Mouse (Mus musculus): Measurements from ENCODE around the gene Upf1.

Upf1 gene

DNA sequence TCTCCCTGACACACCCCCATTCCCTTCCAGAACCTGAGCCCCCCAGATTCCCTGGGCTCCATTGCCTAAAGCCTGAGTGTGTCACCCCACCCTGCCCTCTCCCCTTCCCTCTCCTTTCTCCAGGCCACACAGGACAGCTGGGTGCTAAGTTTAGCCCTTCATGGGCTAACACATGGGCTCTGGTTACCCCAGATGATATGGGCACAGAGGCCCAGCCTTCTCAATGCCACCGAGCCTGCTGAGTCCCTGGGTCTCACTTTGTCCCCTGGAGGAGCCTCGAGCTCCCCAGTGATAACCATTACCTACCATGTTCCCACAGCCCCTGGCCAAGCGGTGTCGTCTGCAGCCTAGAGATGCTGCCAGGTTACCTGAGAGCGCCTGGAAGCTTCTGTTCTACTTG is 35.2 kb downstream of the Upf1 start:
- DNase-seq, result no peak

DNA sequence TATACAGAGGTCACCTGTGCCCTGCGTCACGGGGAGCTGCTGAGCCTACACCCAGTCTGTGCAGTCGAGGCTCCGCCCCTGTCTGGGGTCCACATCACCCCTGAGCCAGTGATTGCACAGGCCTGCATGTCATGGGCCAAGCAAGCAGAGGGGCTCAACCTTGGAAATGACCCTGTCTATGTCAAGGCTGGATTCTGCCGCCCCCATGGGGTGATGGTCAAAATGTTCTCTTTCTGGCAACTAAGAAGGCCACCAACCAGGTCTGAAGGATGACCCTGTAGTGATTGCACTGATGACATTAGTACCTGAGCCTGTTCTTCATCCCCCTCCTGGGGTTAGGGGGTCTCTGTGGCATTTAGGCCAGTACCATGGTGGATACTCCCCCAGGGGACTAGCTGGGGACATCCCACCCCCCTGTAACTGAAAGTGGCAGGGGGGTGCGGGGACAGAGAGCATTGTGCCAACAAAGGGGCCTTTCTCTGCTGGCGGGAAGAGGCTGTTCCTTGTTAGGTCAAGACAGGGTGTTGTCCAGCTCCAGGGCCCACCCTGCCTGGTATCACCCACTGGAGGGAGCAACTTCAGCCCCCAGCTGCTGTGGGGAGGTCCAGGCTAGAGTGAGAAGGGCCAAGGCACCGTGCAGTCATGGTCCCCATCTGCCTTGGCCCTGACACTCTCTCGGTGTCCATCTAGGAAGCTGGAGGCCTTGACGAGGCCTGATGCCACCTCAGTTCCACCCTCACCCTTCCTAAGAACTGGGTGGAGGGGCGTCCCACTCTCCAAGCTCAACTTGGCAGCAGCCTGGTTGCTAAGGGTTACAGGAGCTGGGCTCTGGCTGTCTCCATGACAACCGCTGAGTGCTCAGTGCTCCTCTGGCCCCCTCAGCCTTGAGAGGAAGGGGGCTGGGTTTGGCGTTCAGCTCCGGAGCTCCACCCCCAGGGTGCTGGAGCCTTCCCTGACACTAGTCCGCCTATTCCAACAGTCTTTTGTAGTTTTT is 36.3 kb downstream of the Upf1 start:
- DNase-seq, result no peak

DNA sequence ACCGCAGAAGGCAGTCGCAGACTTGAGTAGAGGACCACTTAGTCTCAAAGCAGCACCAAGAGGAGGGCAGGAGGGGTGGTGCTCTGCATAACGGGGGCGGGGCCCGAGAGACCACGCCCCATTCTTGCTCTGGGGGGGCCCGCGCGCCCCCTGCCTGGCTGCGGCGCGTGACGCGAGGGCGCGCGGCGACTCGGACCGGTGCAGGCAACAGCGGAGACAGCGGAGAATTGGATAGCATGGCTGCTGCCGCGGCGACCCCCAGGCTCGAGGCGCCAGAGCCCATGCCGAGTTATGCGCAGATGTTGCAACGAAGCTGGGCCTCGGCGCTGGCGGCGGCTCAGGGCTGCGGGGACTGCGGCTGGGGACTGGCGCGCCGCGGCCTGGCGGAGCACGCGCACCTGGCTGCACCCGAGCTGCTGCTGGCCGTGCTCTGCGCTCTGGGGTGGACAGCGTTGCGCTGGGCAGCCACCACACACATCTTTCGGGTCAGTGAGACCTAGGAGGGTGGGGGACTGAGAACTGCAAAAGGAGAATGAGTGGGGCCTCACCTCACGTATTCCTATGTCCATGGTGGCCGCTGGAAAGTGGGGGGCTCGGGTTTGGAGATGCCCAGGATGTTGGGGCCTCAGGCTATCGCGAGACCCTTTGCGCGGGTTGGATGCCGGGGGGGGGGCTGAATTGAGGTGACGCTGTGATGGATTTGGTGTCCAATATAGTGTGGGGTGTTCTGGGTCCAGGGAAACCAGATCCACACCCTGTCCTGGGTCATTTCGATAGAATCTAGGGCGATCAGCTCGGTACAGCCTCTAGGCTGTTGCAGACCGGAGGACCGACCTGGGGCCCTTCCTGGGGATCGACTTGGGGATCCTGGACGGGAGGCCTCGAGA is 37.2 kb downstream of the Upf1 start, which contains the start of gene Cers1:
Cers1 (plus strand) TSS at position 152 of the 887 bp plus-strand sequence.
- DNase-seq, result peak; percentile 67

DNA sequence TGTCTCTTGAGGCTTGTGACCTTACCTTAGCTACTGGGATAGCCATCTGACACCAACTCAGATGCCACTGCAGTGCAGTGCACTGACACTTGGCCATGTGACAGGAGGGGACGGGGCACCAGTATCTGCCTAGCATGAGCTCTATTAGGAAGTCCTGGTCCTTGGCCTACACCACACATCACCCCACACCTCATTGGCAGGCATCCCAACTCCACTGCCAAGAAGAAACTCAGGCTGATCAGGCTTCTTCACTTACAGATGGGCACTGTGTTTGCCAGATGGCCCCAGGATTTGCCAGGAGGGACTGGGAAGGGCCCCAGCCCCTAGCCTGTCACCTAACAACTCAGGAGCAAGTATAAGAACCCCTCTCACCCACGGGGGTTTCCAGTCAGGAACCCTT is 39.7 kb downstream of the Upf1 start:
- no peak for DNase-seq

DNA sequence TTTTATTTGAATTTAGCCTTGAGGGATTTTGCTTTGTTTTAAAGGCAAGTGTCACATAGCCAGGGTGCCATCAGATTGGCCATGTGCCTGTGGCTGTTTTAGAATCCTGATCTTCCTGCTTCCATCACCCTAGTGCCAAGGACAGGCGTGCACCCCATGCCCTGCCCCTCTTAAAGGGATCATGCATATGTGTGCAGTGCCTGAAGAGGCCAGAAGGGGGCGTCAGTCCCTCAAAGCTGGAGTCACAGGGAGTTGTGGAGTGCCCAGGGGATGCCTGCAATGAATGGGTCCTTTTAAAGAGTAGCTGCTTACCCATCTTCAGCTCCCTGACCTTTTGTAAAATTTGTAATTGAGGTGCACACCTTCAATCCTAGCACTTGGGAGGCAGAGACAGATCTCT is 43.8 kb downstream of the Upf1 start:
- peak; percentile 27 for DNase-seq

DNA sequence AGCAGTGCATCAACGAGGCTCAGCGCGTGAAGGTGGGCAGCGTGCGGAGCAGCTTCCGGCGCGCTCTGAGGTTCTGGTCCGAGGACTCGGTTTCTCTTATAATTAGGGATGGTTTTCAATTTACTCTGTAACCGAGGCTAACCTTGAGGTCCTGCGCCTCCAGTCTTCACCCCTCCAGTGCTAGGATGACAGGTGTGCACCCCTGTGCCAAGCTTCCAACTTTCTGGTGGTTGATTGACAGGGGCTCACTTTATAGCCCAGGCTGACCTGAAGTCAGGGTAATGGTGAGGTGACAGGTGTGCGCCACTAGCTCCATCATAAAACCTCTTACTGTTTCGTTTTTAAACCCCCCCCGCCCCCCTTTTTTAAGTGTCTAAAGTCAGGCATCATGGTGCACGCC is 50.2 kb downstream of the Upf1 start:
- DNase-seq, result no peak

DNA sequence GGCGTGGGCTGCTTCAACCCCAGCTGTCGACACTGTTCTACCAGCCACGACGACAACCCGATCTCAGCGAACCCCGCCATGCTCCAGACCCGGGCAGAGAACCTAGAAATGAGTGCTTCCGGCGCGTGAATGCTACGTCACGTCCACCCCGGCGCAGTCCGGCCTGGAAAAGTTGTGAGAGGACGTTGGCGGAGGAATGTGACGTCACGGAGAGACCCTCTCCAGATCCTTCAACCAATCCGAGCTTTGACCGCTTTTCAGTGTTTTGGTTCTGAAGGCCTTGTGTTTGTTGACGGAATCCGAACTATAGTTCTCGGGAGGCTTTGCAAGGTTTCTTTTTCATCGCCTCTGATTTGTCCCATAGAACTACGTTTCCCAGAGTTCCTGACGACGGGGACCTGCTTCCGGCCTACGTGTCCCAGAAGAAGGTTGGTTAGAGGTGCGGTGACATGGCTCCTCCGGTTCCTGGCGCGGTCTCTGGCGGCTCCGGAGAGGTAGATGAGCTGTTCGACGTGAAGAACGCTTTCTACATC is 50.7 kb downstream of the Upf1 start, which contains the start of the genes Ddx49 and Cope:
Ddx49 (minus strand) TSS at position 132 of the 533 bp plus-strand sequence.
Cope (plus strand) TSS at position 161 of the 533 bp plus-strand sequence.
- DNase-seq, result peak; percentile 97

DNA sequence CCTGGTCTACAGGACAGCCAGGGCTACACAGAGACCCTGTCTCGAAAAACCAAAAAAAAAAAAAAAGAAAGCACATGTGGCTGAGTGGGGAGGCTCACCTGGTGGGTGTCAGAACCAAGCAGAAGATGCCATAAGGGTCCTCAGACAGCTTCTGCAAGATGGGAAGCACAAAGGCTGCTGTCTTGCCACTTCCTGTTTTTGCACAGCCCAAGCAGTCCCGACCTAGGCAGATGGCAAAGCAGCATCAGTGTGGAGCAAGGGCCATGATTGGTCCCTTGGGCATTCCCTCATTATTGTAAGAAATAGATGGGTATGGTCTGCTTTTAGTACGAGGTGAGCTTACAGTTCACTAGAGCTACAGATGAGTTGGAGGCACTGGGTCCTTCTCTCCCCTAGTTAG is 52.2 kb downstream of the Upf1 start:
- no peak for DNase-seq

DNA sequence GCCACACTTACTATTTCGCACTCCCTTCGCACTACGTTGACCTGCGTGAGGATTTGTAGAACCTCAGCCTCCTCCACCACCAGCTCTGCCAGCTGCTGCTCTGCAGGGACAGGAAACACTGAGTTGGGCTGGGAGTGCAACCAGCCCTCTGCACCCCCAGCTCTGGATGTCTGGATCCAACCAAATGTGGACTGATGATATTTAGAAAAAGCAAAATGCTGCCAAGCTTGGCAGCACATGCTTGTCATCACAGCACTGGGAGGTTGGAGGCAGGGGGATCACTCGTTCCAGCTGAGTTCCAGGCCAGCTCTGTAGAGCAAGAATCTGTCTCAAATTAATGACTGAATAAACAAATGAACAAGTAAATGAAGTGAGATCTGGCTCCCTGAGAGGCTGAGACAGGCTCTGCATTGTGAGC is 59.1 kb downstream of the Upf1 start:
- peak; percentile 70 for DNase-seq

DNA sequence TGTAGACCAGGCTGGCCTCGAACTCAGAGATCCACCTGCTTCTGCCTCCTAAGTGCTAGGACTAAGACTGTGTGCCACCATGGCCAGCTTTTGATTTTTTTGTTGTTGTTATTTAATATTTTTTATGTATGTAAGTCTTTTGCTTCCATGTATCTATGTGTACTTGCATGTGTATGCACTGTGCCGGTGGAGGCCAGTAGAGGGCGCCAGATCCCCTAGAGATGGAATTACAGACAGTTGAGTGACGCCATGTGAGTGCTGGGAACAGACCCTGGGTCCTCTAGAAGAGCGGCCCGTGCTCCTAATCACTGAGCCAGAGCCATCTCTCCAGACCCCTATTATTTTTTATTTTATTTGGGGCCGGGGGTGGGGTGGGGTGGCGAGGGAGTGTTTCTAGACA is 66.3 kb downstream of the Upf1 start:
- no peak for DNase-seq

DNA sequence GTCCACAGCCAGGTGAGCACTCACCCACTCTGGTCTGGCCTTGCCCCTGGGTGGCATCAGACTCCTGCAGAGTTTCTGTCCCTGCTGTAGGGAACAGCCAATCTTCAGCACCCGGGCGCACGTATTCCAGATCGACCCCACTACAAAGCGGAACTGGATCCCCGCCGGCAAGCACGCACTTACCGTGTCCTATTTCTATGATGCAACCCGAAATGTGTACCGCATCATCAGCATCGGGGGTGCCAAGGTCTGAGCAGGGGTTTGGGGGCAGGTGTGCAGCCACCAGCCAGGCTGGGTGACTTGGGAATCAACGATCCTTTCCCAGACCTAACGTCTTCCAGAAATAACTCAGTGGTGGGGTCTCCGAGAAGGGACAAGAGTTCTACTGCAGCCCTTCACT is 67.8 kb downstream of the Upf1 start:
- DNase-seq, result no peak

DNA sequence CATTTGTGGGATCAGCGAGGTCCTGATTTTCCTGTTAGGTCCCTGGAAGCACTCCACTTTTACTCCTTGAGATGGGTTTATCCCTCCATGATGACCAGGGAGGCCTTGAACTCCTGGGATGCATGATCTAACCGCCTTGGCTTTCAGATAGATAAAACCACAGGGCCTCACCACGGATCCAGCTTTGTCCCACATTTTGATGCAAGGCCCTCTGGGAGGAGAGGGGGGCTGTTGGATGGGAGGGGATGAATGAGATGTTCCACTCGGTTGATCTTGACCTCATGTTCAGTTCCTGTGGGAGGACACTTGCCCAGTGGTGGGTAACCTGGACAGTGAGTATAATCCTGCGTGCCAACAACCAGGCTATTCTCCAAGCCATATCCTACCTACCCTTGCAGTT is 68.7 kb downstream of the Upf1 start:
- no peak for DNase-seq

DNA sequence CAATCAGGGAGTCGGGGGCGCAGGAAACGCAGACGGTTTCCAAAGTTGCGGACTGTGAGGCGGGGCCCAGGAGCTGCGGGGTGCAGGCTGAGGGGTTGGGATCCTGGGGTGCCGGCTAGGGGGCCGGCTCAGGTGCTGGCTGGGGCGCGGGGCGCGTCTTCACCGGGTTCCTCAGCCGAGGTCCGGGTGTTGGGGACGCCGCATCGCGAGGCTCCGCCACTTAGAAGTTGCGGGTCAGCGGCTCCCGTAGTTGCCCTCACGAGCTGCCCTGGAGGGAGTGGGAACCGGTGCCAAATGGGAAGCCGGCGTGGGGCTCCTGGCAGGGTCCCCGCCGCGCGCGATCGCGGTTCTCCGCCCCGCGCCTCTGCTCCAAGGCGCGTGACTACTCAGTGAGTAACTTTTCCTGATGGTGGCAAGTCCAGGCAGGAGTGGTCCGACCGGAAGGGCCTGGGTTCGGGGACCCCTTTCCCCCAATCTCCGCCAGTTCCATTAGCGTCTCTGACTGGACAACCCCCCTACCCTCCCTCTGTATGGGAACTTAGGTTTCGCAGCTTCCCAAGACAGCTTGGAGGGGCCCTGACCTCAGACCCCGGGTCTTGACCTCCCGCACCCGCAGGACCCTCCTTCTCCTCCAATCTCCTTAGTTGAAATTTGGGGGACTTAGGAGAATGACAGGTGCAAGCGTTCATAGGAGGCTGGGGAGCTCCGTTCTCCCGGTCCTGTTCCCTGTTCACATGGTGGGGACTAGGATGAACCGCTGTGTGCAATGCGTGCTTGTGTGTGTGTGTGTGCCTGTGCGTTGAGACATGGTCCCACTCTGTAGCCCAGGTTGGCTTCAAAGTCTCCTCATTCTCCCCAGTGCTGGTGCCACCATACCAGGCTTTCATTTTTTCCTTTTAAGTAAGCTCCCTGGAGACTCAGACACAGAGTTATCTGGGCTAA is 69.7 kb downstream of the Upf1 start:
- no peak for DNase-seq

DNA sequence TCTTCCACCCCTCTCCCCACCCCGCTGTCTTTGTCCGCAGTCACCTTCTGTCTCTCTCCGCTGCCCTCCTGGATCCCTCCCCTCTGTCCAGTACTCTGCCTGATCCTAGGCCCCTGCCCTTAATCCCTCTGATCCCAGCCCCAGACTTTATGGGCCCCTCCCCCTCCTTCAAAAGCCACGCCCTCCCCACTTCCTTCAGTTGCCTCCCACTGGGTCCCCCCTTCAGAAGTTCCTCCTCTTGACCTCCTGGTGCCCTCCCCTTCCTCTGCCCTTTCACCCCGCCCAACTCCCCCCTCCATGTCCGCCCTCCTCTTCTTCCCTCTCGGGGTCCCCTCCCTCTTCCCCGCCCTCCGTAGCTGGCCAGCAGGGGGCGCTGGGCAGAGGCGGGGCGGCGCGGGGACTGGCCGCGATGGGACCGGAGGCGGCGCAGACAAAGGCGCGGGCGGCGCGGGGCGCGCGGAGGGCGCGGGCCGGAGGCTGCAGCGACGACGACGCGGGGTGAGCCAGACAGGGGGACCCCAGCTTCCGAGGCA is 70.4 kb downstream of the Upf1 start, which contains the start of gene Homer3:
Homer3 (plus strand) TSS at position 225 of the 533 bp plus-strand sequence.
- DNase-seq, result peak; percentile 96
